Mouse (Mus musculus) spleen, embryonic (tissue): ENCODE measurements around the gene B3gntl1.

Experiments used
- CTCF ChIA-PET: fragments of 350-600 bp; sonication (Branson Sonifier 250); formaldehyde crosslinking; loops from one replicate; lab custom pipeline; 2022; lab: Charles Lee

B3gntl1 gene

GRCm38 (mm10) chr11:121672990-121673572, at the start of gene B3gntl1:
Gene B3gntl1 (minus strand): TSS chr11:121673153.
- CTCF ChIA-PET, result interaction anchor here (0.6 to 0.8 kb wide), 2 partner anchors 28 to 316 kb away, joined by 4 to 5 read pairs; partner anchors contain the start of gene Metrnl

GRCm38 (mm10) chr11:121722434-121722833, 49.5 kb upstream of the B3gntl1 start:
- CTCF ChIA-PET, result no interaction called here

- CTCF ChIA-PET, result no interaction called here
These were observed 47.8 kb upstream of the B3gntl1 start for GRCm38 (mm10) chr11:121720752-121721151.

GRCm38 (mm10) chr11:121717724-121718123, 44.8 kb upstream of the B3gntl1 start:
- CTCF ChIA-PET, result interaction anchor here (0.7 kb wide), 1 partner anchor 82 kb away, joined by 5 read pairs; no protein-coding TSS in a partner anchor

- CTCF ChIA-PET, result no interaction called here
These were observed 42.0 kb upstream of the B3gntl1 start for GRCm38 (mm10) chr11:121714745-121715485.

- CTCF ChIA-PET, result no interaction called here
These were observed 40.6 kb upstream of the B3gntl1 start for GRCm38 (mm10) chr11:121713569-121713968.

GRCm38 (mm10) chr11:121712987-121713386, 40.0 kb upstream of the B3gntl1 start:
- CTCF ChIA-PET, result interaction anchor here (0.6 kb wide), 1 partner anchor 190 kb away, joined by 3 read pairs; no protein-coding TSS in a partner anchor

GRCm38 (mm10) chr11:121710245-121710644, 37.3 kb upstream of the B3gntl1 start:
- CTCF ChIA-PET, result no interaction called here

- CTCF ChIA-PET, result no interaction called here
These were observed 36.3 kb upstream of the B3gntl1 start for GRCm38 (mm10) chr11:121709278-121709677.

- CTCF ChIA-PET, result no interaction called here
These were observed 33.6 kb upstream of the B3gntl1 start for GRCm38 (mm10) chr11:121706521-121707005.

GRCm38 (mm10) chr11:121703619-121704215, 30.8 kb upstream of the B3gntl1 start:
- CTCF ChIA-PET, result no interaction called here

GRCm38 (mm10) chr11:121702895-121703618, 30.1 kb upstream of the B3gntl1 start:
- CTCF ChIA-PET, result no interaction called here

- CTCF ChIA-PET, result no interaction called here
These were observed 29.4 kb upstream of the B3gntl1 start for GRCm38 (mm10) chr11:121702111-121702894.

- CTCF ChIA-PET, result interaction anchor here (1.2 kb wide), 1 partner anchor 28 kb away, joined by 4 read pairs; no protein-coding TSS in a partner anchor
These were observed 28.3 kb upstream of the B3gntl1 start, which contains the start of gene Metrnl for GRCm38 (mm10) chr11:121701244-121701643. Gene Metrnl (plus strand): TSS chr11:121701544.

GRCm38 (mm10) chr11:121698381-121698955, 25.5 kb upstream of the B3gntl1 start:
- CTCF ChIA-PET, result no interaction called here

- CTCF ChIA-PET, result interaction anchor here (0.6 kb wide), 1 partner anchor 8 kb away, joined by 3 read pairs; no protein-coding TSS in a partner anchor
These were observed 24.3 kb upstream of the B3gntl1 start for GRCm38 (mm10) chr11:121697271-121697670.

GRCm38 (mm10) chr11:121695304-121696064, 22.5 kb upstream of the B3gntl1 start:
- CTCF ChIA-PET, result interaction anchor here (0.7 kb wide), 1 partner anchor 32 kb away, joined by 3 read pairs; no protein-coding TSS in a partner anchor

- CTCF ChIA-PET, result no interaction called here
These were observed 15.1 kb upstream of the B3gntl1 start for GRCm38 (mm10) chr11:121688024-121688423.

- CTCF ChIA-PET, result no interaction called here
These were observed 13.7 kb upstream of the B3gntl1 start for GRCm38 (mm10) chr11:121686674-121687073.
